Mouse (Mus musculus) MEL-GATA-1-ER (cell line): ENCODE measurements around the gene Fam20a.

Source experiments
- DNase-seq: peaks from one replicate; pipeline ENCODE4 v3.0.0-alpha.2; 2012; ENCODE audit warnings: low read depth; ENCODE audit errors: extremely low read depth

Gene Fam20a

GRCm38 (mm10) chr11:109721781-109722446, at the start of gene Fam20a:
Gene Fam20a (minus strand): TSS chr11:109722279.
- DNase-seq, result no peak

- DNase-seq, result no peak
Observed at GRCm38 (mm10) chr11:109771381-109771780, 49.3 kb upstream of the Fam20a start.

- no peak for DNase-seq
Observed at GRCm38 (mm10) chr11:109770185-109770584, 48.1 kb upstream of the Fam20a start.

DNA sequence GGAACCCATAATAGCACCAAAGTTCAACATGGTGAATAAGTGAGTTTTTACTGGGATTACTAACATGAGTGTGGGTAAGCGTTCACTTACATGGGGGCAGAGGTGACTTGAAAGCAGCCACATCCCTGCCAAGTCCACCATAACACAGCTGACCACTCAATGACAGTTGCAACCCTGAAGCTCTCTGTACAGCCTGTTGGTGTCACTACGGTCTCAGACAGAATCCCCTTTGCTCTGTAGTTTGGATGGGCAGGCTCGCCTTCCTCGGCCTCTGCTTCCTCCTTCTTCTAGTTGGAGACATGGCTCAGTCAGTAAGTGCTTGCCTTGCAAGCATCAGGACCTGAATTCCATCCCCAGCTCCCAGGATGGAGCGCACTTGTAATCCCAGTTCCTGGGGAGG, 47.0 kb upstream of the Fam20a start:
- no peak for DNase-seq

- DNase-seq, result no peak
Observed at GRCm38 (mm10) chr11:109760063-109760462, 38.0 kb upstream of the Fam20a start.

GRCm38 (mm10) chr11:109758616-109759215, 36.6 kb upstream of the Fam20a start:
- DNase-seq, result no peak

- no peak for DNase-seq
Observed at GRCm38 (mm10) chr11:109754105-109754602, 32.1 kb upstream of the Fam20a start.

- DNase-seq, result no peak
Observed at GRCm38 (mm10) chr11:109751636-109752603, 29.8 kb upstream of the Fam20a start.

DNA sequence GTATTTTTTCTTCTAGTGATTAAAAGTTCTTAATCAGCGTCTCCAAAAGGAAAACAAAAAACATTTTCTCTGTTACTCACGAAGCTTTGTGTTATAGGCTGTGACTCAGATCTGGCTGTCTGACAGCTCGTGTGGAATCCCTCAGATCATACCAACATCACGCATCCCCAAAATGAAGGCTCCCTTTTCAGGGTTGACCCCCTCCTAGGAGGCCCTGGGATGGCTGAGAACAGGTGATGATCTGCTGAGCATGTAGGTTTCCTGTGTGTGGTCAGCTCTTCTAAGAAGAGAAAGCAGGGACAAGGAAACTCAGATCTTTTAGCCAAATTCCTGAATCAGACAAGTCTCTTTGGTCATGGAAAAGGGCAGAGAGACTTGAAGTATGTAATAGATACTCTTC, 23.1 kb upstream of the Fam20a start:
- DNase-seq, result no peak

- DNase-seq, result no peak
Observed at GRCm38 (mm10) chr11:109737967-109738366, 15.9 kb upstream of the Fam20a start.

GRCm38 (mm10) chr11:109736406-109736805, 14.3 kb upstream of the Fam20a start:
- no peak for DNase-seq

DNA sequence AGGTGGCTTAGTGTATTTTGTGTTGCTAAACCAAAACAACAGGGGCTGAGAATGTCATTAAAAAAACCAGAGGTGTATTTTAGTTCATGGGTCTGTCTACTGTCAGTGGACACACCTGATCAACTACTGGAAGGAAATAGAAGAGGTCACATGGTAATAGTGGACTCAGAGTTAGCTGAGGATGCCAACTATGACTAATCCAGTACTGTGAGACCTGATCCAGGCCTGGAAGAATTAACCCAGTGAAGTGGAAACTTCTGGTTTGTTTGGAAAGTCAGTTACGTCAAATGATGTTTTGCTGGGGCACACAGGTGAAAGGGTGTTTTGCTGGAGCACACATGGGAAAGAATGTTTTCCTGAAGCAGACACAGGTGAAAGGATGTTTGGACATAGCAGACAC, 12.3 kb upstream of the Fam20a start:
- no peak for DNase-seq

DNA sequence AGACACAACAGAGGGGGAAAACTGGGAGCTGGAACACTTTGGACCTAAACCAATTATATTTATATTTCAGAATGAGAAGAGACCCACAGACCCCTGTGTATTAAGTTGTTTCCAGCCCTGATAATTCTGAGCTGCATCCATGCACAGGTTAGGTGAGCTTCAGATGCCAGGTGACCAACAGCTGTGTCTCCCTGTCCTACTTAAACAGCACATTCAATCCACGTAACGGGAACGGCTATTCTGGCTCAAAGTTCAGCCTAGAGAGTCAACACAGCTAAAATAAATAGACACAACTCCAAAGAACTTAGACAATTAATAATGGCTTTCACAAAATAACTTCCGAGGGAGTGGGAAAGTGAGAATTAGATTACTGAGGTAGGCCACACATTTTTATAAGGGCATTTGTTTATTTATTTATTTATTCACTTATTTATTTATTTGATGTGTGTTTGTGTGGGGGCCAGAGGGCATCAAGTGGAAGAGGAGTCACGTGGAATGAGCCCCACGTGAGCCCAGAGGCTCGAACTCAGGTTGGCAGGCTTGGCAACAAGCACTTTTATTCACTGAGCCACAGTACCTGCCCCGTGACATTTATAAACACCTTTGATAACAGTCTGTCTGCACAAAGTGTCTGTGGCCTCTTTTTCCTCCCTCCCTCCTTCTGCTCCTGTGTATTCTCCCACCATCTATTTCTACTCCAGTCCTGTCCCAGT, 10.8 kb upstream of the Fam20a start:
- no peak for DNase-seq

GRCm38 (mm10) chr11:109728371-109728770, 6.3 kb upstream of the Fam20a start:
- DNase-seq, result no peak

- DNase-seq, result no peak
Observed at GRCm38 (mm10) chr11:109722711-109723110, 632 bp upstream of the Fam20a start.

- no peak for DNase-seq
Observed at GRCm38 (mm10) chr11:109721320-109721780, 729 bp downstream of the Fam20a start.

DNA sequence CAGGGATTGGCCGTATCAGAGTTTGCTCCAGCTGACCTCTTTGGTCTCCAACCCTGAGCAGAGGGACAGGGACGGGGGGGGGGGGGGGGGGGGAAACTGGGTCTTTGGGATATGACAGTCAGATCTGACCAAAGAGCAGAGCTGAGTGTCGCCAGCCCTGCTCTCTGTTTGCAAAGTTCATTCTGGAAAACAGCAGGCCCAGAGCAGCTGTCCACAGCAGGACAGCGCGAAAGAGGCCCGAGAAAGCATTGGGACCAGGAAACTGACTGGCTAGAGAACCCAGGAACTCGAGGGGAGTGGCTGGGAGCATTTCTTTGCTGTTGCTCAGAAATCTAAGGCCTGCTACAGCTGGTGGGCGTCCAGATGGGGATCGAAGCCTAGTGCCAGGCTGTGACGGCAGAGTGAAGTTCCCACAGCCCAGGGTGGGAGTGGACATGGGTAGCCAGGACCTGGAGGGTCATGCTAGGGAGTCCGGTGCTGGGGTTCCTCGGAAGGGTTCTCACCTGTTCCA, 1.2 kb downstream of the Fam20a start:
- no peak for DNase-seq

- no peak for DNase-seq
Observed at GRCm38 (mm10) chr11:109719399-109719798, 2.7 kb downstream of the Fam20a start.

DNA sequence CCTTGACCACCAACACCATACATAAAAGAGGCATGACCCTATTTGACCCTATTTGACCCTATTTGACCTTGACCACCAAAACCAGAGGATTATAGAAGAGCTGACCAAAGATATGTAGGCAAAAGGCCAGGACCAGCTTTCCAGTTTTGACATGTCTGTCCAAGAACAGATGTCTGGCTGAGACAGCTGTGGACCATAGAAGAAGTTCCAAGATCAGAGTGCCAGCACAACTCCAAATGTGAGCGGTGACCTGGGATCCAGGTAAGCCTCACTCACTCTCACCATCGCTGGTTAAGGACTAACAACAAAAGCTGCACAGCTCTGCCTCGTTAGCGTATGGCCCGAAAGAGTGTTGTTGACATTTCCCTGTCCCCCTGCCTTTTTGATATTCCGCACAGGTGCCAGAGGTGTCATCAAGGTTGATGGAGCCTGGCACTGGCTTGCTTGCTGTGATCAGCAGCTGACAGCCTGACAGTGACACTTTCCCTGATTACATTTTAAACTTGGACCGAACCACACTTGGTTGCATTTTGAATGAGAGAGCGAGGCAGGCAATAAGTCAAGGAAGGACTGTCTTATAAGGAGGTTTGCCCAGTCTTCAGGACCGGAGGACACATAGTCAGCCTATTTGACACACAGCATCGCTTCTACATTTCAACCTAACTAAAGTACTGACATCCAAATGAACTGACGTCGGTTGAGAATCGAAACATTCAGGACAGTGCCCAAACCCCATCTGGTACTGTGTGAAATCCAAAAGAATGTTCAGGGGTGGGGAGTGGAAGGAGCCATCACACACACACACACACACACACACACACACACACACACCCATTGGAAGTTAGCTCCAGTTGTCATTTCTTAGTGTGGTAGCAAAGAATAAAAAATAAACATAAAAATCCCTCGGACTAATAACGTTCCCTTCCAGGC, 3.8 kb downstream of the Fam20a start:
- no peak for DNase-seq

DNA sequence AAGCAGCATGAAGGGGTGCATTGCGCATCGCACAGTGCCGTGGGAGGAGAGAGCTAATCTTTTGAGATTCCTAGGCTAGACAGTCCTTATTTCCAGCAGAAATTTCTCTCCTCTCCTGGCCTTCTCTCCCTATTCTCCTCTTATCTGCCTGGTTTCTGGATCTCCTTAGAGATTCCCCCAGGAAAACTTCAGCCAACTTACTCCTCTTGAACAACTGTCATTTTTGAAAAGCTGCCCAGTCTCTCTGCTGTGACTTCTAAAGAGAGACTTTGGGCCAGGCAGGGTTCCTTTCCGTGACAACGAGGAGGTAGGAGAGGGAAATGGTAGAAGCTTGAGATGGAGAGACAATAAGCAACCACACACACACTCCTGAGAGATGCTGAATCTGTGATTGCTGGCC, 4.6 kb downstream of the Fam20a start:
- no peak for DNase-seq
